Mouse (Mus musculus): Measurements from ENCODE around the gene Serpina9. TPM values are rescaled to one million over a fixed set of nuclear protein-coding genes. Genes with fewer than 3 reads are reported as not detected.

The Serpina9 gene
- total and polyA plus RNA-seq, 3 experiments = 0.62 TPM; not detected in 2

- H3K4me3 ChIP-seq = no peak overlapping the region
- TF ChIP-seq EP300 (IDR thresholded peaks at IDR 0.05; ENCODE audit: insufficient read depth, low read depth, low read length) (no peak), POLR2A (IDR thresholded peaks at IDR 0.05; ENCODE audit: insufficient read depth, low read depth, low read length) (no peak)
Observed at GRCm38 (mm10) chr12:104033752-104034151, 20.2 kb upstream of the Serpina9 start.

GRCm38 (mm10) chr12:104029986-104030385 lies 16.4 kb upstream of the Serpina9 start:
- Histone ChIP-seq H3K79me2 (replicated peaks; ENCODE audit: control insufficient read depth, insufficient read depth, low read length) (no peaks in the 10 kb centered on the region), H3K4me1 (ENCODE audit: control insufficient read depth, insufficient read depth, low read length) (no peaks in the 10 kb centered on the region), H3K27me3 (ENCODE audit: control insufficient read depth, insufficient read depth, low read length) (no peaks in the 10 kb centered on the region), H3K36me3 (ENCODE audit: control insufficient read depth, insufficient read depth, low read length) (no peaks in the 10 kb centered on the region), H3K4me3 (no peak overlapping the region), H3K9ac (ENCODE audit: low read depth, low read length) (no peak overlapping the region), H3K27ac (no peak overlapping the region)
- 44% methylated on average over 8 of the region's 8 CpGs for WGBS
- TF ChIP-seq CTCF (IDR thresholded peaks at IDR 0.05) (peak; percentile 83), EP300 (IDR thresholded peaks at IDR 0.05; ENCODE audit: insufficient read depth, low read depth, low read length) (no peak)
- DNase-seq = peak; percentile 23 to 42
- intact Hi-C loops (cut with DNase I) = loop anchor here (1.0 to 5.0 kb wide), 2 partner anchors 35 to 37 kb away; no protein-coding TSS in a partner anchor

More at GRCm38 (mm10) chr12:104033752-104034151, 20.2 kb upstream of the Serpina9 start:
- H3K27me3 ChIP-seq (ENCODE audit: control insufficient read depth, insufficient read depth, low read length) = no peaks in the 10 kb centered on the region
- H3K36me3 ChIP-seq (ENCODE audit: control insufficient read depth, insufficient read depth, low read length) = no peaks in the 10 kb centered on the region
- intact Hi-C loops (cut with DNase I) = loop anchor here (5.0 kb wide), 1 partner anchor 34 kb away; no protein-coding TSS in a partner anchor
- no peaks in the 10 kb centered on the region for H3K79me2 ChIP-seq (replicated peaks; ENCODE audit: control insufficient read depth, insufficient read depth, low read length)
- no peak for DNase-seq
- H3K9ac ChIP-seq (ENCODE audit: low read depth, low read length) = no peak overlapping the region
- H3K4me1 ChIP-seq (ENCODE audit: control insufficient read depth, insufficient read depth, low read length) = no peaks in the 10 kb centered on the region
- WGBS = 93% methylated on average over 1 of the region's 1 CpGs
- no peak overlapping the region for H3K27ac ChIP-seq

GRCm38 (mm10) chr12:104015280-104015679 lies 1.7 kb upstream of the Serpina9 start:
- Histone ChIP-seq H3K27me3 (ENCODE audit: control insufficient read depth, insufficient read depth, low read length) (no peaks in the 10 kb centered on the region), H3K4me3 (no peak overlapping the region), H3K79me2 (replicated peaks; ENCODE audit: control insufficient read depth, insufficient read depth, low read length) (no peaks in the 10 kb centered on the region), H3K27ac (no peak overlapping the region), H3K4me1 (ENCODE audit: control insufficient read depth, insufficient read depth, low read length) (no peaks in the 10 kb centered on the region), H3K9ac (ENCODE audit: low read depth, low read length) (no peak overlapping the region), H3K36me3 (ENCODE audit: control insufficient read depth, insufficient read depth, low read length) (no peaks in the 10 kb centered on the region)
- 43% methylated on average over 3 of the region's 3 CpGs for WGBS
- TF ChIP-seq CTCF (IDR thresholded peaks at IDR 0.05) = no peak
- no peak for TF ChIP-seq POLR2A (IDR thresholded peaks at IDR 0.05; ENCODE audit: insufficient read depth, low read depth, low read length)
- TF ChIP-seq EP300 (IDR thresholded peaks at IDR 0.05; ENCODE audit: insufficient read depth, low read depth, low read length) = no peak
- intact Hi-C loops (cut with DNase I) = no loop called here
- no peak for DNase-seq

GRCm38 (mm10) chr12:104004689-104005088 lies 8.9 kb downstream of the Serpina9 start:
- no peaks in the 10 kb centered on the region for H3K79me2 ChIP-seq (replicated peaks; ENCODE audit: control insufficient read depth, insufficient read depth, low read length)
- no peak for DNase-seq
- H3K4me3 ChIP-seq = no peak overlapping the region
- no peak overlapping the region for H3K27ac ChIP-seq
- H3K9ac ChIP-seq (ENCODE audit: low read depth, low read length) = no peak overlapping the region
- 74% methylated on average over 5 of the region's 5 CpGs for WGBS
- peaks cover 4% of the 10 kb centered on the region for H3K36me3 ChIP-seq (ENCODE audit: control insufficient read depth, insufficient read depth, low read length)
- H3K4me1 ChIP-seq (ENCODE audit: control insufficient read depth, insufficient read depth, low read length) = peaks cover 7% of the 10 kb centered on the region
- TF ChIP-seq CTCF (IDR thresholded peaks at IDR 0.05) (0 out of 2 replicates have a peak, but pooled peaks have one; percentile 14), POLR2A (IDR thresholded peaks at IDR 0.05; ENCODE audit: insufficient read depth, low read depth, low read length) (no peak), EP300 (IDR thresholded peaks at IDR 0.05; ENCODE audit: insufficient read depth, low read depth, low read length) (no peak)
- no peaks in the 10 kb centered on the region for H3K27me3 ChIP-seq (ENCODE audit: control insufficient read depth, insufficient read depth, low read length)
- intact Hi-C loops (cut with DNase I) = no loop called here

- peaks cover 4% of the 10 kb centered on the region for H3K36me3 ChIP-seq (ENCODE audit: control insufficient read depth, insufficient read depth, low read length)
- peak overlapping the region; percentile 69 for H3K27ac ChIP-seq
- intact Hi-C loops (cut with DNase I) = no loop called here
- H3K79me2 ChIP-seq (replicated peaks; ENCODE audit: control insufficient read depth, insufficient read depth, low read length) = no peaks in the 10 kb centered on the region
- H3K4me3 ChIP-seq = no peak overlapping the region
- TF ChIP-seq POLR2A (IDR thresholded peaks at IDR 0.05; ENCODE audit: insufficient read depth, low read depth, low read length) = no peak
- TF ChIP-seq EP300 (IDR thresholded peaks at IDR 0.05; ENCODE audit: insufficient read depth, low read depth, low read length) = no peak
- TF ChIP-seq CTCF (IDR thresholded peaks at IDR 0.05) = no peak
- no peaks in the 10 kb centered on the region for H3K27me3 ChIP-seq (ENCODE audit: control insufficient read depth, insufficient read depth, low read length)
- DNase-seq = no peak
- H3K9ac ChIP-seq (ENCODE audit: low read depth, low read length) = no peak overlapping the region
- 13% methylated on average over 4 of the region's 4 CpGs for WGBS
- peaks cover 7% of the 10 kb centered on the region for H3K4me1 ChIP-seq (ENCODE audit: control insufficient read depth, insufficient read depth, low read length)
Observed at GRCm38 (mm10) chr12:104003238-104003612, 10.3 kb downstream of the Serpina9 start.

GRCm38 (mm10) chr12:104002569-104003237 lies 10.9 kb downstream of the Serpina9 start:
- Histone ChIP-seq H3K27me3 (ENCODE audit: control insufficient read depth, insufficient read depth, low read length) (no peaks in the 10 kb centered on the region), H3K4me3 (no peak overlapping the region), H3K4me1 (ENCODE audit: control insufficient read depth, insufficient read depth, low read length) (peaks cover 7% of the 10 kb centered on the region), H3K79me2 (replicated peaks; ENCODE audit: control insufficient read depth, insufficient read depth, low read length) (no peaks in the 10 kb centered on the region), H3K36me3 (ENCODE audit: control insufficient read depth, insufficient read depth, low read length) (peaks cover 4% of the 10 kb centered on the region), H3K27ac (peak overlapping the region; percentile 69), H3K9ac (ENCODE audit: low read depth, low read length) (no peak overlapping the region)
- TF ChIP-seq EP300 (IDR thresholded peaks at IDR 0.05; ENCODE audit: insufficient read depth, low read depth, low read length) (0 out of 2 replicates have a peak, but pooled peaks have one; percentile 46), CTCF (IDR thresholded peaks at IDR 0.05) (no peak)
- intact Hi-C loops (cut with DNase I) = no loop called here
- WGBS = 13% methylated on average over 10 of the region's 10 CpGs
- peak; percentile 36 to 63 for DNase-seq
